Mouse (Mus musculus) myocyte (in vitro differentiated cells): Measurements from ENCODE around the gene Slc25a22. TPM values are rescaled to one million over a fixed set of nuclear protein-coding genes. Genes with fewer than 3 reads are reported as not detected.

ENCODE experiments used
- H3K27me3 ChIP-seq: one replicate; pipeline ENCODE4 v1.6.1; 2011; ENCODE audit not compliant: control insufficient read depth, insufficient read depth, insufficient read length
- H3K36me3 ChIP-seq: one replicate; pipeline ENCODE4 v1.6.1; 2011; ENCODE audit not compliant: control insufficient read depth, insufficient read depth
- H3K4me2 ChIP-seq: one replicate; pipeline ENCODE4 v1.6.1; 2011; ENCODE audit warnings: low read depth, control low read depth
- H3K4me3 ChIP-seq: one replicate; pipeline ENCODE4 v1.5.1; 2011; ENCODE audit warnings: mild to moderate bottlenecking, control low read depth, moderate library complexity
- H3K79me2 ChIP-seq: one replicate; pipeline ENCODE4 v1.6.1; 2011; ENCODE audit not compliant: control insufficient read depth, insufficient read depth
- H3ac ChIP-seq: one replicate; pipeline ENCODE4 v1.6.1; 2011; ENCODE audit not compliant: control insufficient read depth, insufficient read length
- CEBPB ChIP-seq: IDR thresholded peaks from 2 replicates; pipeline ENCODE4 v1.6.1; 2011; ENCODE audit warnings: mild to moderate bottlenecking, moderate library complexity; ENCODE audit not compliant: poor library complexity, insufficient read depth, severe bottlenecking
- E2F4 ChIP-seq: IDR thresholded peaks from one replicate; pipeline ENCODE4 v1.6.1; 2011; ENCODE audit warnings: mild to moderate bottlenecking, control low read depth, moderate library complexity; ENCODE audit not compliant: insufficient read depth
- MAX ChIP-seq: IDR thresholded peaks from one replicate; pipeline ENCODE4 v1.6.1; 2011; ENCODE audit warnings: low read depth, mild to moderate bottlenecking, control low read depth
- MYOD1 ChIP-seq, 3 experiments: IDR thresholded peaks; one replicate each; pipeline ENCODE4 v1.6.1; 2011; ENCODE audit warnings: control low read depth in 2 of 3, low read depth in 2 of 3, mild to moderate bottlenecking in 2 of 3, moderate library complexity in 1 of 3; ENCODE audit not compliant: insufficient read length in 2 of 3, control insufficient read depth in 1 of 3
- MYOG ChIP-seq, 3 experiments: IDR thresholded peaks; one replicate each; pipeline ENCODE4 v1.6.1; 2011; ENCODE audit warnings: control low read depth in 2 of 3, low read depth in 2 of 3, mild to moderate bottlenecking in 2 of 3; ENCODE audit not compliant: insufficient read length in 2 of 3, control insufficient read depth in 1 of 3, insufficient read depth in 1 of 3
- POLR2A ChIP-seq: IDR thresholded peaks from one replicate; pipeline ENCODE4 v1.6.1; 2011; ENCODE audit warnings: low read depth, mild to moderate bottlenecking, control low read depth, moderate library complexity; ENCODE audit not compliant: insufficient read length
- POLR2AphosphoS2 ChIP-seq: IDR thresholded peaks from one replicate; pipeline ENCODE4 v1.6.1; 2011; ENCODE audit warnings: low read depth, control low read depth; ENCODE audit not compliant: insufficient read length
- REST ChIP-seq: IDR thresholded peaks from one replicate; pipeline ENCODE4 v1.6.1; 2011; ENCODE audit warnings: mild to moderate bottlenecking, control low read depth, moderate library complexity; ENCODE audit not compliant: insufficient read depth, insufficient read length
- SRF ChIP-seq: IDR thresholded peaks from one replicate; pipeline ENCODE4 v1.6.1; 2011; ENCODE audit warnings: low read depth; ENCODE audit not compliant: control insufficient read depth, insufficient read length
- TCF12 ChIP-seq: IDR thresholded peaks from one replicate; pipeline ENCODE4 v1.6.1; 2011; ENCODE audit warnings: mild to moderate bottlenecking, control low read depth; ENCODE audit not compliant: poor library complexity, insufficient read depth, severe bottlenecking
- TCF3 ChIP-seq: IDR thresholded peaks from one replicate; pipeline ENCODE4 v1.6.1; 2011; ENCODE audit warnings: low read depth, control low read depth; ENCODE audit not compliant: insufficient read length
- USF1 ChIP-seq: IDR thresholded peaks from one replicate; pipeline ENCODE4 v1.6.1; 2011; ENCODE audit warnings: low read depth, mild to moderate bottlenecking, control low read depth, moderate library complexity
- polyA plus RNA-seq: library from polyadenylated mRNA; unstranded; fragments of >200 nt; fragmentation: generic; extraction: Trizol; gene quantifications from one replicate; pipeline ENCODE4 v1.2.1, GENCODE M21; 2012; ENCODE audit warnings: missing spikeins

Gene Slc25a22
- polyA plus RNA-seq = 8.8 TPM

DNA sequence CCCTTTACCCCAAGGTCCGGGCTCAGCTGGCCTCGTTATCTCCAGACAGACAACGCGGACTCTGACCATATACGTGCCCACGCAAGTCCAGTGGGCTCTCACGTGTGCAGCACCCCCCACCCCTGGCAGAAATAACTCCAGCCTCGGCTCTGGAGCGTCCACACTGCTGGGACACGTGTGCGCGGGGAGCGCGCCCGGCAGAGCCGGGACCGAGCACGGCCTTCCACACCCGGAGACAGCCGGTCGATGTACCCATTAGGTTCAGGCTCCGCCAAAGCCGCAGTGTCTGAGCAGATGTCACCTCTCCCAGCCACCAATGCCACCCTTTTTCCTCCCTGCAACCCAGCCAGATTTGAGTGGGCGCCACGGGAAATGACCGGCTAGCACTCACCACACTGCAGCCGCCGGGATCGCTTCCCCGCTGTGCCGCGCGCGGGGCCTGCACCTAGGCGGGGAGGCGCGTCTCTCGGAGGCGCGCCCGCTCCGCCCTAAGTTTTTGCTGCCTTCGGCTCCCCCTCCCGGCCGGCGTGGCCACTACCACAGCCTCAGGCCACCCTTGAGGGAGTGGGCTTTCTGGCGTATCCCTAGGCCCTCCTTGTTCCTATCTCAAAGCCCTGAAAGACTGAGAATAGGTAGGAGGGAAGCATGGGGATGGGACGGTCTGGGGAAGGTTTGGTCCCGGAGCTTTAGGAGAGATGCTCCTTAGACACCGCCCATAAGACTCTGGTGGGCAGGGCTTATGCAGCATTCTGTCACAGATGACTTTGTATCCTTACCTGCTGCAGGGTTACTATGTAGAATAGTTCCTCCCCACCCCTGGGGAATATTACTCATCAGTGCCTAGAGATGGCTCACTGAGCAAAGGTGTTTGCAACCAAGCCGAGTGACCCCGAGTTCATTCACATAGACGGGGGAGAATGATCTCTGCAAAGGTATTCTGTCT lies at the start of gene Slc25a22:
Gene Slc25a22, minus strand, starts transcription at position 715 of the 943 bp plus-strand sequence.
- H3K36me3 ChIP-seq = no peaks in the 10 kb centered on the region
- peak within 1 kb of the TSS; percentile 97 for H3K4me2 ChIP-seq

DNA sequence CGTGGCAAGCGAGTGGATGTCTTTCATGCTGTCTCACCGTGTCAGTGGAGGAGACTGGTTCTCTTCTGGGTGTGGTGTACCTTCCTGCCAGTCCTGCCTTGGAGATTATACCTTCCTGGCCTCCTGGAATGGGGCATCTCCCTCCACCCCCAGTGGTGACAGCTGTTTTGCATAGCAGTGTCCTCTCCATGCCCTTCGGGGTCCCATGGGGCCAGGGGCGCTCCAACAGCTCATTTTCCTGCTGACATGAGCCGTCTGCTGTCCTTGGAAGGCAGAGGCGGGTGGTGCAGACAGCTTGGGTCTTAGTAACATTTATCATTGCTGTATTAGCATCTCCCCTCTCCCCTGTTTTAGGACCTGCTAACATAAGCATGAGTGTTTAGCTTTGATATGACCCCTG lies 49.4 kb upstream of the Slc25a22 start:
- Histone ChIP-seq H3K36me3 (peaks cover 4% of the 10 kb centered on the region), H3K27me3 (no peaks in the 10 kb centered on the region), H3K79me2 (peaks cover 4% of the 10 kb centered on the region), H3ac (no peak overlapping the region), H3K4me2 (no peak overlapping the region), H3K4me3 (no peak overlapping the region)
- no peak for TF ChIP-seq POLR2A
- TF ChIP-seq POLR2AphosphoS2 = no peak
- TF ChIP-seq SRF = no peak
- no peak for TF ChIP-seq REST
- TF ChIP-seq MYOD1 (IDR thresholded peaks at IDR 0.05; ENCODE audit: control insufficient read depth in 1 of 3, insufficient read length in 2 of 3, low read depth in 2 of 3) = no peak
- no peak for TF ChIP-seq MYOG (IDR thresholded peaks at IDR 0.05; ENCODE audit: control insufficient read depth in 1 of 3, insufficient read depth in 1 of 3, insufficient read length in 2 of 3, low read depth in 2 of 3)
- no peak for TF ChIP-seq MAX
- no peak for TF ChIP-seq USF1
- no peak for TF ChIP-seq TCF3
- TF ChIP-seq CEBPB = no peak
- TF ChIP-seq TCF12 = no peak
- TF ChIP-seq E2F4 = no peak

More for the DNA sequence above, at the start of gene Slc25a22:
- Histone ChIP-seq H3K27me3 (no peaks in the 10 kb centered on the region), H3K4me3 (peak within 1 kb of the TSS; percentile 60), H3ac (peak within 1 kb of the TSS; percentile 30), H3K79me2 (peaks cover 12% of the 10 kb centered on the region)
- no peak for TF ChIP-seq USF1
- peak; percentile 92 for TF ChIP-seq POLR2AphosphoS2
- no peak for TF ChIP-seq TCF12
- no peak for TF ChIP-seq REST
- TF ChIP-seq TCF3 = no peak
- TF ChIP-seq MAX = no peak
- no peak for TF ChIP-seq CEBPB
- no peak for TF ChIP-seq MYOG (IDR thresholded peaks at IDR 0.05; ENCODE audit: control insufficient read depth in 1 of 3, insufficient read depth in 1 of 3, insufficient read length in 2 of 3, low read depth in 2 of 3)
- no peak for TF ChIP-seq SRF
- peak; percentile 78 for TF ChIP-seq POLR2A
- peak; percentile 18 for TF ChIP-seq E2F4
- TF ChIP-seq MYOD1 (IDR thresholded peaks at IDR 0.05; ENCODE audit: control insufficient read depth in 1 of 3, insufficient read length in 2 of 3, low read depth in 2 of 3) = peak in 1 of 3 experiments; percentile 1

GRCm38 (mm10) chr7:141486239-141486638 lies 48.5 kb upstream of the Slc25a22 start:
- peaks cover 4% of the 10 kb centered on the region for H3K36me3 ChIP-seq
- no peak overlapping the region for H3K4me3 ChIP-seq
- TF ChIP-seq MAX = no peak
- TF ChIP-seq USF1 = no peak
- no peak for TF ChIP-seq POLR2A
- TF ChIP-seq POLR2AphosphoS2 = no peak
- TF ChIP-seq CEBPB = no peak
- no peak for TF ChIP-seq TCF12
- TF ChIP-seq E2F4 = no peak
- no peak for TF ChIP-seq MYOG (IDR thresholded peaks at IDR 0.05; ENCODE audit: control insufficient read depth in 1 of 3, insufficient read depth in 1 of 3, insufficient read length in 2 of 3, low read depth in 2 of 3)
- no peak for TF ChIP-seq TCF3
- TF ChIP-seq REST = no peak
- TF ChIP-seq SRF = no peak
- no peak for TF ChIP-seq MYOD1 (IDR thresholded peaks at IDR 0.05; ENCODE audit: control insufficient read depth in 1 of 3, insufficient read length in 2 of 3, low read depth in 2 of 3)
- H3K27me3 ChIP-seq = no peaks in the 10 kb centered on the region
- peaks cover 8% of the 10 kb centered on the region for H3K79me2 ChIP-seq
- H3ac ChIP-seq = no peak overlapping the region
- no peak overlapping the region for H3K4me2 ChIP-seq

GRCm38 (mm10) chr7:141485606-141486005 lies 47.9 kb upstream of the Slc25a22 start:
- no peak for TF ChIP-seq USF1
- Histone ChIP-seq H3ac (no peak overlapping the region), H3K4me3 (no peak overlapping the region), H3K36me3 (peaks cover 4% of the 10 kb centered on the region), H3K4me2 (no peak overlapping the region), H3K27me3 (no peaks in the 10 kb centered on the region), H3K79me2 (peaks cover 11% of the 10 kb centered on the region)

DNA sequence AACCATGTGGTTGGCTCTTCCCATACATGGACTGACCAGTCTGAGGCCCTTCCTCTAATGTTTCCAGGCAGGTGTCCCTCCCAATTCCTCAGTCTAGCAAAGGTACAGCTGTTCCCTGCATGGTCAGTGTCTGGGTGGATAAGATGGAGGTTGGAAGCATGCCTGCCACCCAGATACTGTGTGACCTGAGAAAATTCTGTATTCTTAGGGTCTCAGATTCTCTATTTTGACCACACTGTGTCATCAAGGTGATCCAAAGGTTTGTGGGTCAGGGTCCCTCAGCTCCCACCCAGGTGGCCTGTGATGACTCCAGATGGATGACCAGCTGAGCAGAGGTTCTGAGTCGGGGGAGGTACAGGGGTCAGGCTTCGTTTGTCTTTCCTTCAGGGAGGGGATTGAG lies 47.5 kb upstream of the Slc25a22 start:
- Histone ChIP-seq H3K36me3 (peaks cover 4% of the 10 kb centered on the region), H3K4me3 (no peak overlapping the region), H3K4me2 (no peak overlapping the region), H3K79me2 (peaks cover 16% of the 10 kb centered on the region), H3ac (no peak overlapping the region), H3K27me3 (no peaks in the 10 kb centered on the region)
- TF ChIP-seq REST (no peak), POLR2A (no peak), TCF12 (no peak)
